14 mouse cellular contexts compared by ENCODE assay signal in genomic region chr1:177573781-177574180, GRCm38 (mm10).
DNase-seq lines count a peak whose midpoint lies in the region; ATAC-seq lines count a peak whose summit lies in the region.
"Had no signal": no experiment of that assay in that cellular context is flagged by ENCODE, and none has a peak within 500 bp of the region (broad histone marks: within the 10 kb centered on the region; RNA-seq: fewer than 3 reads in every experiment).

No protein-coding gene starts in this region.

- peak; percentile 37 for ATAC-seq in forebrain, embryonic 15.5 days (replicated peaks)
- ATAC-seq in forebrain, embryonic 11.5 days (replicated peaks; ENCODE audit: low FRiP score): no peak
- peak; percentile 34 for ATAC-seq in forebrain, embryonic 16.5 days
- ATAC-seq: intestine, embryonic 16.5 days had no signal

- no peaks in the 10 kb centered on the region for H3K9me3 ChIP-seq in forebrain, embryonic 15.5 days
- H3K9me3 ChIP-seq in forebrain, embryonic 11.5 days (ENCODE audit: control insufficient read depth, low read length): no peaks in the 10 kb centered on the region
- H3K9me3 ChIP-seq in forebrain, embryonic 16.5 days (ENCODE audit: control insufficient read depth, low read length): no peaks in the 10 kb centered on the region
- H3K9me3 ChIP-seq: embryonic facial prominence, embryonic 10.5 days; hindbrain, embryonic 15.5 days had no signal

- H3K4me2 ChIP-seq in forebrain, embryonic 15.5 days (replicated peaks): no peak overlapping the region
- no peak overlapping the region for H3K4me2 ChIP-seq in forebrain, embryonic 11.5 days (ENCODE audit: low read depth, low read length, severe bottlenecking)
- no peak overlapping the region for H3K4me2 ChIP-seq in forebrain, embryonic 16.5 days (ENCODE audit: low read length)
- H3K4me2 ChIP-seq: heart, embryonic 12.5 days; hindbrain, embryonic 15.5 days had no signal

- H3K27me3 ChIP-seq in forebrain, embryonic 15.5 days: no peaks in the 10 kb centered on the region
- H3K27me3 ChIP-seq in forebrain, embryonic 11.5 days (ENCODE audit: control insufficient read depth, insufficient read depth, low read length): no peaks in the 10 kb centered on the region
- H3K27me3 ChIP-seq in forebrain, embryonic 16.5 days (replicated peaks; ENCODE audit: control insufficient read depth, insufficient read depth, low read length): no peaks in the 10 kb centered on the region
- H3K27me3 ChIP-seq: heart, embryonic 12.5 days; hindbrain, embryonic 15.5 days had no signal

- H3K4me1 ChIP-seq in forebrain, embryonic 15.5 days: peaks cover 19% of the 10 kb centered on the region
- H3K4me1 ChIP-seq in forebrain, embryonic 11.5 days (replicated peaks; ENCODE audit: control insufficient read depth, insufficient read depth, low read length): no peaks in the 10 kb centered on the region
- H3K4me1 ChIP-seq in forebrain, embryonic 16.5 days (replicated peaks; ENCODE audit: control insufficient read depth, insufficient read depth, low read length): peaks cover 18% of the 10 kb centered on the region
- H3K4me1 ChIP-seq: embryonic facial prominence, embryonic 10.5 days; heart, embryonic 12.5 days; hindbrain, embryonic 15.5 days had no signal

- DNase-seq in forebrain, embryonic 11.5 days (ENCODE audit: low spot score): no peak
- DNase-seq in left cerebral cortex, adult 11 months (ENCODE audit: low spot score): peak; percentile 14
- no peak for DNase-seq in left cerebral cortex, adult 18-20 months (ENCODE audit: low spot score in 2 of 2)
- DNase-seq in testis, postnatal 10 days (ENCODE audit: low spot score): no peak
- no peak for DNase-seq in neural tube, embryonic 10.5 days (ENCODE audit: extremely low spot score, low spot score)
- DNase-seq: adrenal gland, adult 2 months; adrenal gland, postnatal 36 days; kidney, adult 2 months had no signal

- 76% methylated on average over 4 of the region's 4 CpGs for WGBS in forebrain, embryonic 15.5 days
- 92% methylated on average over 4 of the region's 4 CpGs for WGBS in forebrain, embryonic 11.5 days
- 72% methylated on average over 4 of the region's 4 CpGs for WGBS in forebrain, embryonic 16.5 days

- H3K4me3 ChIP-seq in forebrain, embryonic 15.5 days: no peak overlapping the region
- no peak overlapping the region for H3K4me3 ChIP-seq in forebrain, embryonic 11.5 days (ENCODE audit: low read depth, low read length)
- H3K4me3 ChIP-seq in forebrain, embryonic 16.5 days (replicated peaks; ENCODE audit: low read length): no peak overlapping the region
- H3K4me3 ChIP-seq: embryonic facial prominence, embryonic 10.5 days; heart, embryonic 12.5 days; hindbrain, embryonic 15.5 days had no signal

- no peaks in the 10 kb centered on the region for H3K36me3 ChIP-seq in forebrain, embryonic 15.5 days
- H3K36me3 ChIP-seq in forebrain, embryonic 11.5 days (ENCODE audit: control insufficient read depth, insufficient read depth, low read length): no peaks in the 10 kb centered on the region
- no peaks in the 10 kb centered on the region for H3K36me3 ChIP-seq in forebrain, embryonic 16.5 days (ENCODE audit: control insufficient read depth, insufficient read depth)
- H3K36me3 ChIP-seq: embryonic facial prominence, embryonic 10.5 days; heart, embryonic 12.5 days; hindbrain, embryonic 15.5 days had no signal

- H3K9ac ChIP-seq in forebrain, embryonic 15.5 days (replicated peaks): no peak overlapping the region
- no peak overlapping the region for H3K9ac ChIP-seq in forebrain, embryonic 11.5 days (ENCODE audit: low read length)
- H3K9ac ChIP-seq in forebrain, embryonic 16.5 days (replicated peaks; ENCODE audit: low read depth, low read length): no peak overlapping the region
- H3K9ac ChIP-seq: heart, embryonic 12.5 days; hindbrain, embryonic 15.5 days had no signal

- H3K27ac ChIP-seq in forebrain, embryonic 15.5 days (replicated peaks): peak overlapping the region; percentile 90
- H3K27ac ChIP-seq in forebrain, embryonic 11.5 days (ENCODE audit: low read depth, low read length): no peak overlapping the region
- H3K27ac ChIP-seq in forebrain, embryonic 16.5 days (ENCODE audit: low read length): peak overlapping the region; percentile 58
- H3K27ac ChIP-seq: embryonic facial prominence, embryonic 10.5 days had no signal
